Mouse (Mus musculus): Measurements from ENCODE around the gene S100a11.
A peak's percentile ranks its signal among the peaks of the same experiment; 100 is the strongest.

S100a11 gene

GRCm38 (mm10) chr3:93563216-93563615, 42.9 kb downstream of the S100a11 start:
- DNase-seq, result no peak

GRCm38 (mm10) chr3:93566892-93567291, 46.6 kb downstream of the S100a11 start:
- DNase-seq, result no peak

- DNase-seq, result no peak
Measured at GRCm38 (mm10) chr3:93567721-93568120, 47.4 kb downstream of the S100a11 start.

- DNase-seq, result peak; percentile 49 to 74
Measured at GRCm38 (mm10) chr3:93568428-93569040, 48.2 kb downstream of the S100a11 start.

- DNase-seq, result no peak
Measured at GRCm38 (mm10) chr3:93569046-93569445, 48.8 kb downstream of the S100a11 start.

GRCm38 (mm10) chr3:93572058-93572791, 51.9 kb downstream of the S100a11 start:
- no peak for DNase-seq

All from kidney, postnatal 4 days (tissue).